Mouse (Mus musculus): ENCODE results near the gene Eps15l1. TPM values are rescaled to one million over a fixed set of nuclear protein-coding genes. Genes with fewer than 3 reads are reported as not detected.

The Eps15l1 gene
- polyA plus RNA-seq, 2 experiments = 16.9 to 21.1 TPM

GRCm38 (mm10) chr8:72293309-72293708 lies 128.0 kb downstream of the Eps15l1 start:
- ATAC-seq (ENCODE audit: insufficient read depth) (no peak), DNase-seq (ENCODE audit: low read depth in 3 of 3, low spot score in 3 of 3) (no peak)
- TF ChIP-seq EP300 (IDR thresholded peaks at IDR 0.05; ENCODE audit: low read depth) (no peak), CTCF (IDR thresholded peaks at IDR 0.05; ENCODE audit: low read depth) (0 out of 2 replicates have a peak, but pooled peaks have one; percentile 4)
- no peaks in the 10 kb centered on the region for H3K36me3 ChIP-seq (replicated peaks; ENCODE audit: control insufficient read depth, insufficient read depth, low read depth)
- H3K27me3 ChIP-seq (ENCODE audit: control insufficient read depth, insufficient read depth, low read length) = no peaks in the 10 kb centered on the region
- H3K4me1 ChIP-seq (replicated peaks; ENCODE audit: control insufficient read depth in 2 of 2, insufficient read depth in 2 of 2, low read length in 1 of 2) = peaks cover 0 to 5% of the 10 kb centered on the region in 2 experiments; a peak in 2 of 4 replicates
- H3K4me2 ChIP-seq (ENCODE audit: low read depth) = no peak overlapping the region
- H3K9me3 ChIP-seq (ENCODE audit: control insufficient read depth, low read length) = no peaks in the 10 kb centered on the region
- H3K27ac ChIP-seq = no peak overlapping the region
- no peak overlapping the region for H3K9ac ChIP-seq (replicated peaks)
- H3K4me3 ChIP-seq (ENCODE audit: insufficient read depth in 1 of 2, low read depth in 2 of 2, low read length in 2 of 2) = no peak overlapping the region

- no peaks in the 10 kb centered on the region for H3K9me3 ChIP-seq (ENCODE audit: control insufficient read depth, low read length)
- no peak for DNase-seq (ENCODE audit: low read depth in 3 of 3, low spot score in 3 of 3)
- TF ChIP-seq EP300 (IDR thresholded peaks at IDR 0.05; ENCODE audit: low read depth) = no peak
- no peak for TF ChIP-seq CTCF (IDR thresholded peaks at IDR 0.05; ENCODE audit: low read depth)
- peaks cover 0 to 5% of the 10 kb centered on the region in 2 experiments; a peak in 2 of 4 replicates for H3K4me1 ChIP-seq (replicated peaks; ENCODE audit: control insufficient read depth in 2 of 2, insufficient read depth in 2 of 2, low read length in 1 of 2)
- no peaks in the 10 kb centered on the region for H3K36me3 ChIP-seq (replicated peaks; ENCODE audit: control insufficient read depth, insufficient read depth, low read depth)
- no peaks in the 10 kb centered on the region for H3K27me3 ChIP-seq (ENCODE audit: control insufficient read depth, insufficient read depth, low read length)
- no peak overlapping the region for H3K4me2 ChIP-seq (ENCODE audit: low read depth)
- no peak for ATAC-seq (ENCODE audit: insufficient read depth)
- no peak overlapping the region for H3K4me3 ChIP-seq (ENCODE audit: insufficient read depth in 1 of 2, low read depth in 2 of 2, low read length in 2 of 2)
- no peak overlapping the region for H3K27ac ChIP-seq
- H3K9ac ChIP-seq (replicated peaks) = no peak overlapping the region
- WGBS (ENCODE audit: insufficient replicate concordance) = 19% methylated on average over 2 of the region's 2 CpGs
Measured at GRCm38 (mm10) chr8:72291104-72291503, 130.2 kb downstream of the Eps15l1 start.

Small RNA genes lying within 50 kb of the gene (microRNA-seq; reads per million reads assigned to microRNA genes)
- 3.0 reads per million for gene Mir7068

Other genes with a start within 250 kb of the Eps15l1 start
- gene Hsh2d, start 231.8 kb downstream of the Eps15l1 start, polyA plus RNA-seq (2012; rRNA removed) = 0.15 and 0.18 TPM in 2 replicates
- gene Hsh2d, start 231.8 kb downstream of the Eps15l1 start, polyA plus RNA-seq (2014; fragmentation: Nextera tagmentation; extraction: Ambion mirVana) = 0.11 and 0.37 TPM in 2 replicates
- gene Cib3, start 208.6 kb downstream of the Eps15l1 start, polyA plus RNA-seq (2012; rRNA removed) = not detected in 2 replicates
- 0.24 TPM in 1 of 2 replicates, not detected in the other for gene Cib3, start 208.6 kb downstream of the Eps15l1 start, polyA plus RNA-seq (2014; fragmentation: Nextera tagmentation; extraction: Ambion mirVana)
- not detected in 2 replicates for gene Gm11034, start 207.8 kb downstream of the Eps15l1 start, polyA plus RNA-seq (2012; rRNA removed)
- not detected in 2 replicates for gene Gm11034, start 207.8 kb downstream of the Eps15l1 start, polyA plus RNA-seq (2014; fragmentation: Nextera tagmentation; extraction: Ambion mirVana)
- 22.9 and 28.2 TPM in 2 replicates for gene Fam32a, start 201.7 kb downstream of the Eps15l1 start, polyA plus RNA-seq (2012; rRNA removed)
- gene Fam32a, start 201.7 kb downstream of the Eps15l1 start, polyA plus RNA-seq (2014; fragmentation: Nextera tagmentation; extraction: Ambion mirVana) = 32.6 and 34.3 TPM in 2 replicates
- 35.0 and 38.8 TPM in 2 replicates for gene Ap1m1, start 181.4 kb downstream of the Eps15l1 start, polyA plus RNA-seq (2012; rRNA removed)
- gene Ap1m1, start 181.4 kb downstream of the Eps15l1 start, polyA plus RNA-seq (2014; fragmentation: Nextera tagmentation; extraction: Ambion mirVana) = 46.7 and 52.5 TPM in 2 replicates
- gene Gm10282, start 116.2 kb downstream of the Eps15l1 start, polyA plus RNA-seq (2012; rRNA removed) = 0.83 and 7.4 TPM in 2 replicates
- gene Gm10282, start 116.2 kb downstream of the Eps15l1 start, polyA plus RNA-seq (2014; fragmentation: Nextera tagmentation; extraction: Ambion mirVana) = 7.3 and 8.0 TPM in 2 replicates
- 2.9 and 3.4 TPM in 2 replicates for gene Klf2, start 102.4 kb downstream of the Eps15l1 start, polyA plus RNA-seq (2012; rRNA removed)
- gene Klf2, start 102.4 kb downstream of the Eps15l1 start, polyA plus RNA-seq (2014; fragmentation: Nextera tagmentation; extraction: Ambion mirVana) = 2.0 and 2.6 TPM in 2 replicates
- 0.09 and 0.21 TPM in 2 replicates for gene Calr3, start 22.4 kb upstream of the Eps15l1 start, polyA plus RNA-seq (2012; rRNA removed)
- gene Calr3, start 22.4 kb upstream of the Eps15l1 start, polyA plus RNA-seq (2014; fragmentation: Nextera tagmentation; extraction: Ambion mirVana) = 0.53 and 0.83 TPM in 2 replicates
- gene 1700030K09Rik, start 22.4 kb upstream of the Eps15l1 start, polyA plus RNA-seq (2012; rRNA removed) = 1.8 and 3.2 TPM in 2 replicates
- 2.2 and 2.4 TPM in 2 replicates for gene 1700030K09Rik, start 22.4 kb upstream of the Eps15l1 start, polyA plus RNA-seq (2014; fragmentation: Nextera tagmentation; extraction: Ambion mirVana)
- gene Cherp, start 53.8 kb upstream of the Eps15l1 start, polyA plus RNA-seq (2012; rRNA removed) = 25.4 and 28.8 TPM in 2 replicates
- 19.9 and 22.6 TPM in 2 replicates for gene Cherp, start 53.8 kb upstream of the Eps15l1 start, polyA plus RNA-seq (2014; fragmentation: Nextera tagmentation; extraction: Ambion mirVana)
- 7.9 and 8.9 TPM in 2 replicates for gene Slc35e1, start 71.2 kb upstream of the Eps15l1 start, polyA plus RNA-seq (2012; rRNA removed)
- 4.1 and 4.3 TPM in 2 replicates for gene Slc35e1, start 71.2 kb upstream of the Eps15l1 start, polyA plus RNA-seq (2014; fragmentation: Nextera tagmentation; extraction: Ambion mirVana)
- 4.6 TPM in 2 replicates for gene Med26, start 126.8 kb upstream of the Eps15l1 start, polyA plus RNA-seq (2012; rRNA removed)
- gene Med26, start 126.8 kb upstream of the Eps15l1 start, polyA plus RNA-seq (2014; fragmentation: Nextera tagmentation; extraction: Ambion mirVana) = 5.5 and 6.2 TPM in 2 replicates
- 12.5 and 16.3 TPM in 2 replicates for gene Smim7, start 149.6 kb upstream of the Eps15l1 start, polyA plus RNA-seq (2012; rRNA removed)
- gene Smim7, start 149.6 kb upstream of the Eps15l1 start, polyA plus RNA-seq (2014; fragmentation: Nextera tagmentation; extraction: Ambion mirVana) = 32.2 and 33.5 TPM in 2 replicates
- gene Tmem38a, start 150.6 kb upstream of the Eps15l1 start, polyA plus RNA-seq (2012; rRNA removed) = 0.98 and 1.1 TPM in 2 replicates
- gene Tmem38a, start 150.6 kb upstream of the Eps15l1 start, polyA plus RNA-seq (2014; fragmentation: Nextera tagmentation; extraction: Ambion mirVana) = 0.62 and 0.97 TPM in 2 replicates
- gene Nwd1, start 225.3 kb upstream of the Eps15l1 start, polyA plus RNA-seq (2012; rRNA removed) = under 0.01 and 0.01 TPM in 2 replicates
- gene Nwd1, start 225.3 kb upstream of the Eps15l1 start, polyA plus RNA-seq (2014; fragmentation: Nextera tagmentation; extraction: Ambion mirVana) = not detected in 2 replicates

Data from liver, embryonic 14.5 days (tissue).